Mouse (Mus musculus) kidney, embryonic 14.5 days (tissue): Measurements from ENCODE around the gene Tmem240. TPM values are rescaled to one million over a fixed set of nuclear protein-coding genes. Genes with fewer than 3 reads are reported as not detected.

ENCODE experiments used
- ATAC-seq: fragments of 200-750 bp; cut with Nextera tagmentation; 2 replicates; pipeline ENCODE4 v1.8.0; 2017; ENCODE audit warnings: moderate number of reproducible peaks, mild to moderate bottlenecking, moderate TSS enrichment, moderate library complexity; ENCODE audit not compliant: low FRiP score, low TSS enrichment
- H3K27ac ChIP-seq: fragments of 300-500 bp; sonication (generic); 2 replicates; pipeline ENCODE4 v1.5.1; 2014; ENCODE audit warnings: low read depth, mild to moderate bottlenecking, low read length, moderate library complexity, mixed read lengths
- H3K27me3 ChIP-seq: fragments of 300-500 bp; sonication (generic); 2 replicates; pipeline ENCODE4 v1.6.1; 2014; ENCODE audit warnings: mild to moderate bottlenecking, low read length; ENCODE audit not compliant: control insufficient read depth, insufficient read depth
- H3K36me3 ChIP-seq: fragments of 300-500 bp; sonication (generic); 2 replicates; pipeline ENCODE4 v1.6.1; 2014; ENCODE audit warnings: low read length, mixed read lengths; ENCODE audit not compliant: control insufficient read depth, insufficient read depth
- H3K4me1 ChIP-seq: fragments of 300-500 bp; sonication (generic); 2 replicates; pipeline ENCODE4 v1.6.1; 2014; ENCODE audit warnings: low read length, mixed read lengths; ENCODE audit not compliant: control insufficient read depth, insufficient read depth
- H3K4me2 ChIP-seq: fragments of 300-500 bp; sonication (generic); replicated peaks from 2 replicates; pipeline ENCODE4 v1.6.1; 2014; ENCODE audit warnings: low read depth, mild to moderate bottlenecking, low read length
- H3K4me3 ChIP-seq: fragments of 300-500 bp; sonication (generic); 2 replicates; pipeline ENCODE4 v1.5.1; 2014; ENCODE audit warnings: mild to moderate bottlenecking, low read length
- H3K9ac ChIP-seq: fragments of 300-500 bp; sonication (generic); 2 replicates; pipeline ENCODE4 v1.6.1; 2014; ENCODE audit warnings: low read depth, mild to moderate bottlenecking, low read length, moderate library complexity
- H3K9me3 ChIP-seq: fragments of 300-500 bp; sonication (generic); 2 replicates; pipeline ENCODE4 v1.6.1; 2016; ENCODE audit warnings: low read length; ENCODE audit not compliant: control insufficient read depth
- WGBS: fragments of 180-500 bp; shearing (Covaris S2); extraction: QIAGEN DNeasy Blood & Tissue Kit; methylation state at CpG from one replicate; pipeline ENCODE4 v1.1.7; 2014; 5-methylcytosine and 5-hydroxymethylcytosine counted together
- polyA plus RNA-seq: library from polyadenylated mRNA; unstranded; fragments of >200 nt; fragmentation: Nextera tagmentation; extraction: Ambion mirVana; gene quantifications from 2 replicates; pipeline ENCODE4 v1.2.1, GENCODE M21; 2014

The Tmem240 gene
- polyA plus RNA-seq, 1 experiment from 2014 or later: 0.88 TPM

DNA sequence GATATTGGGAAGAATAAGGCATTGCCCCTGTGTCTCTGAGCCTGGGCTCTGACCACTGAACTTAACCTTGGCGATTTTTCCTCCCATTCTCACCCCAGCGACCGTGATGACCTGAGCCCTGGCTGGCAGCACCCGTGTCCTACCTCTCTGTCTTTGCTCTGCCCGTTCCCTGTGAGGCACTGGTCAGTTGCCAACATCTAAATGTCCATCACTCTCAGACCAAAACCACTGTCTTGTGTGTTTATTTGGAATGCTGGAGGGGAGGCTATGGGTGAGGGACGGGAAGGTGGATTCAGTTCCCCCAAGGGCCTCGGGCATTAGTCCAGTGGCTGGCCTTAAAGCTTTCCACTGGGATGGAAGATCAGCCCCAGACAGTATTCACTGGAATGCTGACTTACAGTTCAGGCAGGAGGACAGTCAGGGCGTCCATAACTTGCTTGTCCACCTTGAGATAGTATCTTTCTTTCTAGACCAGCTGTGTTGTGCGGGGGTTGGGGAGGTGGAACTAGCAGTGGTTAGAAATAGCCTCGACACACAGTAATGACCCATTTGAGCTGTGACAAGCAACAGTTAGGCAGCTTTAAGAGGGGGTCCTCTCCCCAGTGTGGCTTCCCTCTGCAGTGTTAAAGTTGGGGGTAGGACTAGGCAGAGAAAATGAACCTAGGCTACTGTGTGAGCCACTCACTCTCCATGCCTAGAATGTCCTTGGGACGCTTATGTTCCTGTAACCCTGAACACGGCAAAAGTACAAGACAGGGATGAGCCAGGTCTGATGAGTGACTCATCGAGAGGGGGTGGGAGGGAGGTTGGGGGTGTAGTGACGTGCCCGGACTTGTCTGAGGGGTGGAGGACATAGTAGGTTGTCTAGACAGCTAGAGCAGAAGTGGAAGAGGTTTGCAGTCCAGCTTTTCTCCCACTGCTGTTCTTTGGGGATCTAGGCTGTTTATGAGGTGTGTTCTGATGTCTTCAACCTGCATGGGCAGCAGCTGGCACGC, 38.0 kb upstream of the Tmem240 start:
- H3K27me3 ChIP-seq: no peaks in the 10 kb centered on the region
- no peaks in the 10 kb centered on the region for H3K36me3 ChIP-seq
- H3K9me3 ChIP-seq: no peaks in the 10 kb centered on the region
- H3K4me1 ChIP-seq: peaks cover 11% of the 10 kb centered on the region; the same call in 1 of the 2 replicates
- no peak overlapping the region for H3K27ac ChIP-seq
- H3K9ac ChIP-seq: no peak overlapping the region
- no peak for ATAC-seq
- H3K4me3 ChIP-seq: no peak overlapping the region
- 66% methylated on average over 16 of the region's 16 CpGs for WGBS
- no peak overlapping the region for H3K4me2 ChIP-seq

DNA sequence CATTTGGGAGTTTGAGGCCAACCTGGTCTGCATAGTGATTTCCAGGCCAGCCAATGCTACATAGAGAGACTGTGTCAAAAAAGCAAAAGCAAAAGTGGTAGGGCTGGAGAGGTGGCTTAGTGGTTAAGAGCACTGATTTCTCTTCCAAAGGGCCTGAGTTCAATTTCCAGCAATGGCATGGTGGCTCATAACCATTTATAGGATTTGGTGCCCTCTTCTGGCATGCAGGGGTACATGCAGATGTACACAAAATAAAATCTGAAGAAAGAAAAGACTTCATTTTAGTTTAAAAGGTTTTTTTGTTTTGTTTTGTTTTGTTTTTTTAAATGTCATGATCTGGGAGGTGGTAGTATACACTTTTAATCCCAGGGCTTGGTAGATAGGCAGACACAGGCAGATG, 34.2 kb upstream of the Tmem240 start:
- Histone ChIP-seq H3K4me2 (no peak overlapping the region), H3K27me3 (no peaks in the 10 kb centered on the region), H3K9ac (no peak overlapping the region), H3K27ac (no peak overlapping the region), H3K4me1 (peaks cover 5% of the 10 kb centered on the region; the same call in 1 of the 2 replicates), H3K4me3 (no peak overlapping the region), H3K9me3 (no peaks in the 10 kb centered on the region), H3K36me3 (no peaks in the 10 kb centered on the region)
- ATAC-seq: no peak

DNA sequence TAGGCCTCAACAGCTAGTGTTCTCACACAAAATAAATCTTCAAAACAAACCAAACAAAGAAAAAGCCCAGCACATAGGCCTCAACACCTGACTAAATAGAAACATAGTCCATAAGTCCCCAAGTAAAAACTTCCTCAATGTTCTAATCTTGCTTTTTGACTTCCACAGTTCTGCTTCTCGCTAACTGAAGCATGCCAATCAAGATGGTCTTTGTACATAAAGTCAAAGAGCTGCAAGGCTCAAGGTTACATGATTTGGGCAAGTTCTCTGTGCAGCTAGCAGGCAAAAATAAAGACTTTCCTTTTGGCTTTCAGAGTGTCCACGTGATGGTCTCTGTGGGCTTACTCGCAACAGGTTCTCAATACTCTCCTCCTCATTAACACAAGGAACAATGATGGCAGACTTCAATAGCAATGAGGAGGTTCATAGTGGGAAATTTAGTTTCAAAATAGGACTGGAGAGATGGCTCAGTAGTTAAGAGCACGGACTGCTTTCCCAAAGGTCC, 31.1 kb upstream of the Tmem240 start:
- Histone ChIP-seq H3K36me3 (no peaks in the 10 kb centered on the region; the same call in 1 of the 2 replicates), H3K9me3 (no peaks in the 10 kb centered on the region), H3K4me1 (peaks cover 5% of the 10 kb centered on the region; the same call in 1 of the 2 replicates), H3K4me2 (no peak overlapping the region), H3K27ac (no peak overlapping the region), H3K27me3 (no peaks in the 10 kb centered on the region), H3K9ac (no peak overlapping the region), H3K4me3 (no peak overlapping the region)
- WGBS: 94% methylated on average over 4 of the region's 4 CpGs
- no peak for ATAC-seq

DNA sequence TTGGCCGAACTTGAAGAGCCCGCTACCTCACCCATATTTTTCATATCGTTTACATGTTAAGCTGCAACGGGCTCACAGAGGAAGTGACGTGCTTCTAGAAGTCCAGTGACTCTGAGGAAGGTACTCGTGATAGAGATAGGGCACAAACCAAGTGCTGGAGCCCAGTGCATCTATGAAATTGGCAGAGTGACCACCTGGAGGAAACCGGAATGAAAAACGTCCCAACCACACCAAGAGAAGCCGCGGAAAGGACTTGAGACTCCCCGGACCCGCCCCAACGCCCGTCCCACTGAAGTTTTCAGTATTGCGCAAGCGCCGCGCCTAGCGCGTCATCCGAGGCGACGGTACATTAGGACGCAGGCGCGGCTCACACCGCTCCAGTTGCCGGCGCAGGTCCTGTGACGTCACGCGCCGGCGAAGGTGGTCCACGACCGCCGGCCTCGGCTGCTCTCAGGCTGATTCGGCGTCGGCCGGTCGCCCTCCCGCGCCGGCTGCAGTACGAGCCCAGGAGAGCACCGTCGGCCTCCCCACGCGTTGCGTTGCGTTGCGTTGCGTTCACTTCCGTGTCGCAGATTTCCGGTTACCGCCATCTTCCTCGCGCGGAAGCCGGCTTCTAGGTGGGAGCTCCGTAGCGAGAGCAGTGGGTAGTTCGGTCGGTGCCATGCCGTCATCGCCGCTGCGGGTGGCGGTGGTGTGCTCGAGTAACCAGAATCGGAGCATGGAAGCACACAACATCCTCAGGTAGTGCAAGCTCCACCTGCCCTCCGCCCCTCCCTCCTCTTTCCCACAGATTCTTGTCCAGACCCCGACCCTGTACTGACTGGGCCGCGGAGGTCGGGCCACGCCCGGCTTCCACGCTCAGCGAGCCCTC, 29.6 kb upstream of the Tmem240 start, which contains the start of gene Ssu72:
TSS of gene Ssu72 (plus strand) at position 80 of the 871 bp plus-strand sequence.
- H3K27ac ChIP-seq: peak within 1 kb of the TSS; percentile 93
- peak within 1 kb of the TSS; percentile 90 for H3K9ac ChIP-seq
- H3K27me3 ChIP-seq: no peaks in the 10 kb centered on the region
- peaks cover 4% of the 10 kb centered on the region; the same call in 1 of the 2 replicates for H3K36me3 ChIP-seq
- H3K4me1 ChIP-seq: peaks cover 5% of the 10 kb centered on the region; the same call in 1 of the 2 replicates
- no peaks in the 10 kb centered on the region for H3K9me3 ChIP-seq
- peak within 1 kb of the TSS; percentile 91 for H3K4me3 ChIP-seq
- peak; percentile 95 for ATAC-seq
- WGBS: under 1% methylated on average over 81 of the region's 83 CpGs
- peak within 1 kb of the TSS; percentile 68 for H3K4me2 ChIP-seq

DNA sequence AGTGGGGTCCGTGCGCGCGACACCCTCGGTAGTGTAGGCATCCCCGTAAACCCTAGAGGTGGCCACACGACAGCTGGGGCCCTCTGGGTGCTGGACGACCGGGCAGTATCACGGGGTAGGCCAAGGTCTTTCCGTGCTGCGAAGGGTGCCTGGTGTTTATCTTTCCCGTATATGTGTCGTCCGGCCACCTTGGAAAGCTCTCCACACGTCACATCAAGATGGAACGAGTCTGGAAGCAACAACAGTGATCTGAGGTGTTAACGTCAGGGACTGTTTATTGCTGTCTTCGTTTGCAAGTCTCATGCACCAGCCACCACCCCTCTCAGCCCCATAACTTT, 29.0 kb upstream of the Tmem240 start:
- Histone ChIP-seq H3K36me3 (peaks cover 4% of the 10 kb centered on the region; the same call in 1 of the 2 replicates), H3K4me3 (peak overlapping the region; percentile 91), H3K9ac (peak overlapping the region; percentile 90), H3K27me3 (no peaks in the 10 kb centered on the region), H3K4me1 (peaks cover 5% of the 10 kb centered on the region; the same call in 1 of the 2 replicates), H3K9me3 (no peaks in the 10 kb centered on the region), H3K4me2 (peak overlapping the region; percentile 68), H3K27ac (peak overlapping the region; percentile 93)
- no peak for ATAC-seq
- under 1% methylated on average over 14 of the region's 19 CpGs for WGBS

DNA sequence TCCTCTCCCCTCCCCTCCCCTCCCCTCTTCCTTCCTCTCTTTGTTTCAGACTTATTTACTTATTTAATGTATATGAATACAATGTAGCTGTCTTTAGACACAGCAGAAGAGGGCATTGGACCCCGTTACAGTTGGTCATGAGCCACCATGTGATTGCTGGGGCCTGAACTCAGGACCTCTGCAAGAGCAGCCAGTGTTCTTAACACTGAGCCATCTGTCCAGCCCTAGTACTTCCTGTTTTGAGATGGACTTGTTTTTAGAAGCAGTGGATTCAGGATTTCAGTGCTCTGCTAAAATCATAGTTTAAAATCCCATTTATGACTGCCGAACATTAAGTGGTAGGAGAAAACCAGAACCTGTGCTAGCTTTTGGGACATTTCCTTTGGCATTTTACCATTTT, 26.0 kb upstream of the Tmem240 start:
- Histone ChIP-seq H3K9me3 (no peaks in the 10 kb centered on the region), H3K27ac (no peak overlapping the region), H3K4me2 (no peak overlapping the region), H3K9ac (no peak overlapping the region), H3K27me3 (no peaks in the 10 kb centered on the region), H3K36me3 (peaks cover 4% of the 10 kb centered on the region; the same call in 1 of the 2 replicates), H3K4me1 (peaks cover 5% of the 10 kb centered on the region; the same call in 1 of the 2 replicates), H3K4me3 (no peak overlapping the region)
- ATAC-seq: no peak
- WGBS: 88% methylated on average over 2 of the region's 2 CpGs

DNA sequence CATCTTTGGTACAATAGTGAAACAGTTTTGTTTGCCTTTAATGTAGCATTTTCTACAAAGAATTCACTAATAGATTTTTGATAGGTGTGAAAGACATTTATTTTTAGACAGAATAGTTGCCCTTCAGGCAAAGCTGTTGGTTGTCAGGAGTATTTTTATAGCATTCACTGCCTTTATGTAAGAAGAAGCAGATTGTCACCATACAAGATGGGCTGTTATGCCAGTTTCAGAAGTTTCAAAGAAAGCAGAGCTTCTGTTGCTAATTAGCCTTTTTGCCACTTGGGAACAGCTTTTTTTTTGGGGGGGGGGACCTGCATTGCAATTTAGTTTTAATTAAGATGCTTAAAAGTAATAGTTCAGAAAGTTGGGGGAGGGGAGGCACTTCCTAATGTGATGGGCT, 25.6 kb upstream of the Tmem240 start:
- Histone ChIP-seq H3K9me3 (no peaks in the 10 kb centered on the region), H3K27me3 (no peaks in the 10 kb centered on the region), H3K4me2 (no peak overlapping the region), H3K36me3 (peaks cover 4% of the 10 kb centered on the region; the same call in 1 of the 2 replicates), H3K4me1 (peaks cover 5% of the 10 kb centered on the region; the same call in 1 of the 2 replicates), H3K27ac (no peak overlapping the region), H3K9ac (no peak overlapping the region), H3K4me3 (no peak overlapping the region)
- no peak for ATAC-seq

DNA sequence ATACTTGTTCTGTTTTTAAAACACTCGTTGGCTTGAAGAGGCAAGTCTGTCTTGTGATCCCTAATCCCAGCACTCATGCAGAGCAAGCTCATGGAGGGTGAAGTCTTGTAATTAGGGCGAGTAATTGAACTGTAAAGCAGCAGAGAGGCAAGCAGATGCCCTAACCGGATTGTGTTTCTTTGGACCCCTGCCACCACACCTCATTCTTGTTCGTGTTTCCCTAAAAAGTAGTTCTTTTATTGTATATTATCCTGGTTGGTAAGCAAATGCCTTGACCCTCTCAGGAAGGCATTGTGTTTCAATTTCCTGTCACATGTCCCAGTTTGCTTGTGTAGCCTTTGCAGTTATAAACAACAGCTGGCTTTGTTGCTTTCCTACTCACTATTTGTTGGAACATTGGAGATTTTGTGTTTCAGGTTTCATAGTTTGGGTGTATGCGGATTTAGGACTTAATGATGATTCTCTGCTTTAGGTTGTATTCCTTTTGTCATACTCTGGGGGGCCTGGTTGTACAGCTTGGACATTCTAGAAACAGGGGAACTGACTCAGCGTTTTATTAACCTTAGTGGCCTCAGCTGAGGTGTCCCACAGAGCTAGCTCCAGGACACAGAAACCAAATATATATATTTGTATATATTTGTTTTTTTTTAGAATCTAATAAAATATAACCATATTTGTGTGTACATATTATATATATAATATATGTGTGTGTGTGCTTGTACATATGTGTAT, 23.9 kb upstream of the Tmem240 start:
- Histone ChIP-seq H3K9me3 (no peaks in the 10 kb centered on the region), H3K27ac (no peak overlapping the region), H3K27me3 (no peaks in the 10 kb centered on the region), H3K4me1 (peaks cover 5% of the 10 kb centered on the region; the same call in 1 of the 2 replicates), H3K4me2 (no peak overlapping the region), H3K9ac (no peak overlapping the region), H3K4me3 (no peak overlapping the region), H3K36me3 (peaks cover 12% of the 10 kb centered on the region)
- WGBS: 54% methylated on average over 6 of the region's 6 CpGs
- ATAC-seq: no peak
